Mouse (Mus musculus) stomach, embryonic 16.5 days (tissue): Measurements from ENCODE around the gene Rpl3. TPM values are rescaled to one million over a fixed set of nuclear protein-coding genes. Genes with fewer than 3 reads are reported as not detected.

Experiments
- ATAC-seq: fragments of 200-750 bp; cut with Nextera tagmentation; 2 replicates; pipeline ENCODE4 v1.8.0; 2017; ENCODE audit warnings: moderate number of reproducible peaks, moderate TSS enrichment; ENCODE audit not compliant: insufficient read depth, low FRiP score
- H3K27ac ChIP-seq: fragments of 300-500 bp; sonication (generic); 2 replicates; pipeline ENCODE4 v1.5.1; 2014; ENCODE audit warnings: low read length
- H3K27me3 ChIP-seq: fragments of 300-500 bp; sonication (generic); 2 replicates; pipeline ENCODE4 v1.6.1; 2014; ENCODE audit warnings: low read length, control low read depth, mixed read lengths; ENCODE audit not compliant: control insufficient read depth, insufficient read depth
- H3K36me3 ChIP-seq: fragments of 300-500 bp; sonication (generic); 2 replicates; pipeline ENCODE4 v1.6.1; 2014; ENCODE audit warnings: low read length; ENCODE audit not compliant: control insufficient read depth, insufficient read depth
- H3K4me1 ChIP-seq: fragments of 300-500 bp; sonication (generic); 2 replicates; pipeline ENCODE4 v1.6.1; 2014; ENCODE audit warnings: low read length, control low read depth, mixed read lengths; ENCODE audit not compliant: control insufficient read depth, insufficient read depth
- H3K4me2 ChIP-seq: fragments of 300-500 bp; sonication (generic); 2 replicates; pipeline ENCODE4 v1.6.1; 2014; ENCODE audit warnings: low read depth, low read length, mixed read lengths
- H3K4me3 ChIP-seq: fragments of 300-500 bp; sonication (generic); replicated peaks from 2 replicates; pipeline ENCODE4 v1.5.1; 2014; ENCODE audit warnings: mild to moderate bottlenecking, low read length
- H3K9ac ChIP-seq: fragments of 300-500 bp; sonication (generic); 2 replicates; pipeline ENCODE4 v1.6.1; 2014; ENCODE audit warnings: low read length
- H3K9me3 ChIP-seq: fragments of 300-500 bp; sonication (generic); replicated peaks from 2 replicates; pipeline ENCODE4 v1.6.1; 2016; ENCODE audit warnings: low read length, control low read depth; ENCODE audit not compliant: control insufficient read depth
- WGBS: fragments of 180-500 bp; shearing (Covaris S2); extraction: QIAGEN DNeasy Blood & Tissue Kit; methylation state at CpG from one replicate; pipeline ENCODE4 v1.1.7; 2014; 5-methylcytosine and 5-hydroxymethylcytosine counted together
- microRNA-seq: library from miRNA; unstranded; fragments of <30 nt; microRNA quantifications from one replicate; pipeline ENCODE4, GENCODE M21; 2016
- polyA plus RNA-seq: library from polyadenylated mRNA; unstranded; fragments of >200 nt; fragmentation: Nextera tagmentation; extraction: Ambion mirVana; gene quantifications from 2 replicates; pipeline ENCODE4 v1.2.1, GENCODE M21; 2015

Gene Rpl3
- polyA plus RNA-seq, 1 experiment from 2014 or later = 1,068 TPM

GRCm38 (mm10) chr15:80031133-80031532 lies 60.5 kb downstream of the Rpl3 start:
- 0 out of 2 replicates have a peak, but pooled peaks cover 6% of the 10 kb centered on the region for H3K9me3 ChIP-seq
- no peak for ATAC-seq
- no peak overlapping the region for H3K4me2 ChIP-seq
- H3K36me3 ChIP-seq = no peaks in the 10 kb centered on the region
- no peak overlapping the region for H3K4me3 ChIP-seq
- no peaks in the 10 kb centered on the region for H3K4me1 ChIP-seq
- 85% methylated on average over 4 of the region's 4 CpGs for WGBS
- no peak overlapping the region for H3K9ac ChIP-seq
- no peaks in the 10 kb centered on the region for H3K27me3 ChIP-seq
- H3K27ac ChIP-seq = no peak overlapping the region

GRCm38 (mm10) chr15:80030399-80030798 lies 61.3 kb downstream of the Rpl3 start:
- no peak for ATAC-seq

GRCm38 (mm10) chr15:80028862-80029261 lies 62.8 kb downstream of the Rpl3 start:
- no peaks in the 10 kb centered on the region for H3K4me1 ChIP-seq
- 79% methylated on average over 5 of the region's 5 CpGs for WGBS
- H3K27me3 ChIP-seq = no peaks in the 10 kb centered on the region
- no peak overlapping the region for H3K27ac ChIP-seq
- H3K9ac ChIP-seq = no peak overlapping the region
- no peak overlapping the region for H3K4me3 ChIP-seq
- H3K9me3 ChIP-seq = 0 out of 2 replicates have a peak, but pooled peaks cover 6% of the 10 kb centered on the region
- H3K4me2 ChIP-seq = no peak overlapping the region
- ATAC-seq = no peak
- no peaks in the 10 kb centered on the region for H3K36me3 ChIP-seq

More at GRCm38 (mm10) chr15:80030399-80030798, 61.3 kb downstream of the Rpl3 start:
- Histone ChIP-seq H3K4me1 (no peaks in the 10 kb centered on the region), H3K27ac (no peak overlapping the region), H3K4me2 (no peak overlapping the region), H3K27me3 (no peaks in the 10 kb centered on the region), H3K36me3 (no peaks in the 10 kb centered on the region), H3K9ac (no peak overlapping the region), H3K4me3 (no peak overlapping the region), H3K9me3 (0 out of 2 replicates have a peak, but pooled peaks cover 6% of the 10 kb centered on the region)
- 87% methylated on average over 10 of the region's 10 CpGs for WGBS

Small RNA genes lying within 50 kb of the gene (microRNA-seq; reads per million reads assigned to microRNA genes)
- 33.3 reads per million, percentile 43 among the genes with 10 or more reads in this experiment for gene Snord43

Other genes starting within 250 kb of the Rpl3 start
- 31.5 and 31.9 TPM in 2 replicates for gene Apobec3, start 200.2 kb downstream of the Rpl3 start, polyA plus RNA-seq
- 5.7 and 6.9 TPM in 2 replicates for gene Cbx7, start 120.7 kb downstream of the Rpl3 start, polyA plus RNA-seq
- gene Pdgfb, start 76.9 kb downstream of the Rpl3 start, polyA plus RNA-seq = 2.9 and 3.4 TPM in 2 replicates
- 43.1 and 55.2 TPM in 2 replicates for gene Syngr1, start 534 bp downstream of the Rpl3 start, polyA plus RNA-seq
- 29.3 and 35.6 TPM in 2 replicates for gene Tab1, start 41.3 kb upstream of the Rpl3 start, polyA plus RNA-seq
- gene Mgat3, start 81.9 kb upstream of the Rpl3 start, polyA plus RNA-seq = 8.7 and 10.5 TPM in 2 replicates
- 29.3 and 30.4 TPM in 2 replicates for gene Mief1, start 142.2 kb upstream of the Rpl3 start, polyA plus RNA-seq
- 1.2 TPM in 1 of 2 replicates, not detected in the other for gene AC140267.1, start 144.0 kb upstream of the Rpl3 start, polyA plus RNA-seq
- 134 and 150 TPM in 2 replicates for gene Atf4, start 163.3 kb upstream of the Rpl3 start, polyA plus RNA-seq
- gene Rps19bp1, start 172.4 kb upstream of the Rpl3 start, polyA plus RNA-seq = 37.7 and 51.1 TPM in 2 replicates
- not detected in 2 replicates for gene Cacna1i, start 195.4 kb upstream of the Rpl3 start, polyA plus RNA-seq